Mouse (Mus musculus) kidney, embryonic 14.5 days (tissue): Measurements from ENCODE around the gene Rcan2. TPM values are rescaled to one million over a fixed set of nuclear protein-coding genes. Genes with fewer than 3 reads are reported as not detected.

Experiments used
- ATAC-seq: fragments of 200-750 bp; cut with Nextera tagmentation; 2 replicates; pipeline ENCODE4 v1.8.0; 2017; ENCODE audit warnings: moderate number of reproducible peaks, mild to moderate bottlenecking, moderate TSS enrichment, moderate library complexity; ENCODE audit not compliant: low FRiP score, low TSS enrichment
- H3K27ac ChIP-seq: fragments of 300-500 bp; sonication (generic); 2 replicates; pipeline ENCODE4 v1.5.1; 2014; ENCODE audit warnings: low read depth, mild to moderate bottlenecking, low read length, moderate library complexity, mixed read lengths
- H3K27me3 ChIP-seq: fragments of 300-500 bp; sonication (generic); 2 replicates; pipeline ENCODE4 v1.6.1; 2014; ENCODE audit warnings: mild to moderate bottlenecking, low read length; ENCODE audit not compliant: control insufficient read depth, insufficient read depth
- H3K36me3 ChIP-seq: fragments of 300-500 bp; sonication (generic); 2 replicates; pipeline ENCODE4 v1.6.1; 2014; ENCODE audit warnings: low read length, mixed read lengths; ENCODE audit not compliant: control insufficient read depth, insufficient read depth
- H3K4me1 ChIP-seq: fragments of 300-500 bp; sonication (generic); 2 replicates; pipeline ENCODE4 v1.6.1; 2014; ENCODE audit warnings: low read length, mixed read lengths; ENCODE audit not compliant: control insufficient read depth, insufficient read depth
- H3K4me2 ChIP-seq: fragments of 300-500 bp; sonication (generic); replicated peaks from 2 replicates; pipeline ENCODE4 v1.6.1; 2014; ENCODE audit warnings: low read depth, mild to moderate bottlenecking, low read length
- H3K4me3 ChIP-seq: fragments of 300-500 bp; sonication (generic); 2 replicates; pipeline ENCODE4 v1.5.1; 2014; ENCODE audit warnings: mild to moderate bottlenecking, low read length
- H3K9ac ChIP-seq: fragments of 300-500 bp; sonication (generic); 2 replicates; pipeline ENCODE4 v1.6.1; 2014; ENCODE audit warnings: low read depth, mild to moderate bottlenecking, low read length, moderate library complexity
- H3K9me3 ChIP-seq: fragments of 300-500 bp; sonication (generic); 2 replicates; pipeline ENCODE4 v1.6.1; 2016; ENCODE audit warnings: low read length; ENCODE audit not compliant: control insufficient read depth
- whole genome bisulfite sequencing: fragments of 180-500 bp; shearing (Covaris S2); extraction: QIAGEN DNeasy Blood & Tissue Kit; methylation state at CpG from one replicate; pipeline ENCODE4 v1.1.7; 2014; 5-methylcytosine and 5-hydroxymethylcytosine counted together
- polyA plus RNA-seq: library from polyadenylated mRNA; unstranded; fragments of >200 nt; fragmentation: Nextera tagmentation; extraction: Ambion mirVana; gene quantifications from 2 replicates; pipeline ENCODE4 v1.2.1, GENCODE M21; 2014

Gene Rcan2
- polyA plus RNA-seq, 1 experiment from 2014 or later, result 3.0 TPM

DNA sequence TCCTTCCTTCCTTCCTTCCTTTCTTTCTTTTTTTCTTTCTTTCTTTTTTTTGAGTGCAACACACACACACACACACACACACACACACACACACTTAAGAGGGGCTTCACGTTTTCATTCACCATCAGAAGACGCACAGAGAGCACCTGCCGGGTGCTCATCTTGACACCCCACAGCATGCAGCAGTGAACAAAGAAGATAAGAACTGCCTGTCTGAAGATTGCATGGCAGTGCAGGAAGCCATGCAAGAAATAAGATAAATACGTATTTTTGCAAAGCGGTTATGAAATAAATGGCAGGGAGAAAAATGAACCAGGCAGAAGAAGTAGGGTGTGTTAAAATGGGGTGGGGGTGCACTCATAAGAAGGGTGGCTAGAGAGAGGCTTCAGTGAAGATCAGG lies 116.0 kb downstream of the Rcan2 start:
- H3K27me3 ChIP-seq, result no peaks in the 10 kb centered on the region
- H3K27ac ChIP-seq, result no peak overlapping the region
- no peak overlapping the region for H3K9ac ChIP-seq
- H3K4me2 ChIP-seq, result no peak overlapping the region
- WGBS, result 83% methylated on average over 5 of the region's 5 CpGs
- no peak overlapping the region for H3K4me3 ChIP-seq
- no peaks in the 10 kb centered on the region for H3K9me3 ChIP-seq
- H3K36me3 ChIP-seq, result no peaks in the 10 kb centered on the region
- no peaks in the 10 kb centered on the region for H3K4me1 ChIP-seq
- ATAC-seq, result no peak

DNA sequence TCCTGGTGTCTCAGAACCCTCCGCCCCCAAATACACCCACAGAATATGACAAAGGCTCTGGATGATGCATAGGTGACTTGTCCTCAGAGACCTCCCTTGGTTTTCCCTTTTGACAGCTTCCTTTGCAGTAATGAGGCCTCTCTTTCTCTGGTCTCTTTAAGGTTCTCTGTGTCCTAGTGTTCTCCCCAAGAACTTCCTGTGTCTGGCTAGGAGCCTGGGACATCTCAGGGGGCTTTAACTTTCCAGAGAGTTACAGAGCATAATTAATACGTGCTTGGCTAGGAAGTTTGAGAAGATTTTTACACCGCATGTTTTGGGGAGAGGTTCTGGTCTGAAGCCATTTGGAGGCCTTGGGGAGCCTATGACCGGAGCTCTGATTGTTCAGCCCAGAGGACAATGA lies 128.7 kb downstream of the Rcan2 start:
- H3K27me3 ChIP-seq, result no peaks in the 10 kb centered on the region
- WGBS, result 87% methylated on average over 4 of the region's 4 CpGs
- H3K4me2 ChIP-seq, result no peak overlapping the region
- H3K9me3 ChIP-seq, result 0 out of 2 replicates have a peak, but pooled peaks cover 2% of the 10 kb centered on the region
- no peak overlapping the region for H3K9ac ChIP-seq
- no peak overlapping the region for H3K4me3 ChIP-seq
- H3K36me3 ChIP-seq, result no peaks in the 10 kb centered on the region
- ATAC-seq, result no peak
- no peak overlapping the region for H3K27ac ChIP-seq
- no peaks in the 10 kb centered on the region for H3K4me1 ChIP-seq

DNA sequence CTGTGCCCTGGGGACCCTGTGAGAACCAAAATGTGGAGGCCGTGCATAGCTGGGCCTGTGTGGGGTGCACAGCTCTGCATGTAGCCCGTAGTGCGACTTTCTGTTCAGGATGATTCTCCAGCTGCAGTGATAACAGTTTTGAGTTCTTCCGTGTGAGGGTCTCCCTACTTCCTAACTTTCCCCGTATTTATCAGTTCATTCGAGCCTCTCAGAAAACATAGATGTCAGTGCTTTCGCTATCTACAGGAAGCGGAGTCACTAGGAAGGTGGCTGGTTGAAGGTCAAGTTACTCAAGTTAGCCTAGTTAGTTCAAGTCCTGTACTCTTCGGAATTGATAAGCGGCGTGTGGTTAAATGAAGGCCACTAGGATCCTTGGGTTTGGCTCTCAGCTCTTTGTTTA lies 130.6 kb downstream of the Rcan2 start:
- no peak overlapping the region for H3K4me3 ChIP-seq
- 95% methylated on average over 11 of the region's 11 CpGs for WGBS
- no peaks in the 10 kb centered on the region for H3K27me3 ChIP-seq
- 0 out of 2 replicates have a peak, but pooled peaks cover 2% of the 10 kb centered on the region for H3K9me3 ChIP-seq
- no peaks in the 10 kb centered on the region for H3K4me1 ChIP-seq
- no peak overlapping the region for H3K9ac ChIP-seq
- no peaks in the 10 kb centered on the region for H3K36me3 ChIP-seq
- H3K27ac ChIP-seq, result no peak overlapping the region
- no peak overlapping the region for H3K4me2 ChIP-seq
- no peak for ATAC-seq

DNA sequence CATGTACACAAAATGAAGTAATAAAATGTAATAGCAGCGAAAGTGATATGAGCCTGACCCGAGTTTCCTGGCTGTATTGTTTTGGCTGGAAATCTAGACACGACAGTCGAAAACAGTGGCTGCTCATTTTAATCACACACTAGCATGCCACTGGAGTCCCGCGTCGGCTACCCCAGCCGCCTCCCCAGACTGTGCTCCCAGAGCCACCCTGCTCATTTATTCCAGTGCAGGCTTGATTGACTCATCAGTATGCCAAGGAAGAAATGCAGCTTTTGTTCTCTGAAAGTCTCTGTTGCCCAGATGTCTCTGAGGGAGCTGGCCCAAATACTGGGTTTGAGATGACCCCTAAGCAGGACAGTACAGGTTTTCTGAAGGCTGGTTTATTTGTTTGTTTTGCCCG lies 132.9 kb downstream of the Rcan2 start:
- no peak for ATAC-seq
- no peak overlapping the region for H3K27ac ChIP-seq
- 74% methylated on average over 9 of the region's 9 CpGs for WGBS

DNA sequence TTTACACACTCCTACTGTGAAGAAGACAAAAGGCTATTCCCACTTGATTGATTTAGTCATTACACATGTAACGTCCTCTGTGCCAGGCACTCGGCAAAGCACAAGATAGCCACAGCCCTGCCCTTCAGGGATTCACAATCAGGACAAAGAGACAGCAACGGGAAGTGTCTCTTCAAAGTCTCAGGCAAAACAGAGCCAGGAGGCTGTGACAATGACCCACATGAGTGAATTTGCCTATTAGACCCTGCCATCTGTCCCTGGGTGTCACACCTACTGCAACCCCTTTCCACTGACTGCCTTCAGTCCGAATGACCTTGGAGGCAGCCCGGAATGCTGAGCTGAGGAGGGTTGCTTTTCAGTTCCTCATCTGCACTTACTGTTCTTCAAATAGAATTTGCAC lies 151.1 kb downstream of the Rcan2 start:
- Histone ChIP-seq H3K9ac (no peak overlapping the region), H3K4me1 (no peaks in the 10 kb centered on the region), H3K4me2 (no peak overlapping the region), H3K27me3 (no peaks in the 10 kb centered on the region), H3K9me3 (no peaks in the 10 kb centered on the region), H3K36me3 (no peaks in the 10 kb centered on the region), H3K27ac (no peak overlapping the region), H3K4me3 (no peak overlapping the region)
- no peak for ATAC-seq
- 9% methylated on average over 5 of the region's 5 CpGs for WGBS

More for the DNA sequence above, 132.9 kb downstream of the Rcan2 start:
- H3K36me3 ChIP-seq, result no peaks in the 10 kb centered on the region
- no peak overlapping the region for H3K9ac ChIP-seq
- H3K4me1 ChIP-seq, result no peaks in the 10 kb centered on the region
- 0 out of 2 replicates have a peak, but pooled peaks cover 2% of the 10 kb centered on the region for H3K9me3 ChIP-seq
- H3K4me3 ChIP-seq, result no peak overlapping the region
- no peak overlapping the region for H3K4me2 ChIP-seq
- no peaks in the 10 kb centered on the region for H3K27me3 ChIP-seq

DNA sequence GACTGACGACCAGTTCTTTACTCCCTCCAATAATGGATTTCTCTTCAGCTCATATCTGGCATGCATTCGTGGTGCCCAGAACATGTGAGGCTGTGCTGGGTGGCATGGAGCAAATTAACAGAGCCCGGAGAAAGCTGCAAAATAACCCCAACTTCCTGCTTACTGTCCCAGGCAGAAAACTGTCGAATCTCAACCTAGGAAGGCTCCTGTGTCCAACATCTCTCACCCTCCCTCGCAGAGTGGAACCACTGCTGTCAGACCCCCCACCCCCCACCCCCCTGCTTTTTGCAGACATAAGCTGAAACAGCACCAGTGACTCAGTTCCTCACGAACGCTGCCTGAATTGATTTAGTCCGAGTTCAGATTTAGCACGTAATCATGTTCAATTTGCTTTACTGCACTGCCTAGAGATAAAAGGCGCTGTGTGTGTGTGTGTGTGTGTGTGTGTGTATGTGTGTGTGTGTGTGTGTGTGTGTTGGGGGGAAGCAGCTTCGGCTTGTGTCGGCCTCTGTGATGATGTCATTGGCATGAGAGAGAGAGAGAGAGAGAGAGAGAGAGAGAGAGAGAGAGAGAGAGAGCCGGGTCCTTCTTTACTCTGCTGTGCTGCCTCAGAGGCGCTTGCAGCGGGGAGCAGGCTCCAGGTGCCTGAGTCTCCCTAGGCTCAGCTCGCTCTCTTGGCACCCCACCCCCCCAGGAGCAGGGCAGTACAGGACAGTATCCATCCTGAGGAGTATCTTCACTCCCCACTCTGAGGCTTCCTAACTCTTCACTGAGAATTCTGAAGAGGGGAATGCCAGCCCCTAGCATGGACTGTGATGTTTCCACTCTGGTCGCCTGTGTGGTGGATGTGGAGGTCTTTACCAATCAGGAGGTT lies 151.7 kb downstream of the Rcan2 start:
- 46% methylated on average over 17 of the region's 17 CpGs for WGBS
- Histone ChIP-seq H3K4me3 (no peak overlapping the region), H3K4me1 (no peaks in the 10 kb centered on the region), H3K4me2 (no peak overlapping the region; the same call in 1 of the 2 replicates), H3K27me3 (no peaks in the 10 kb centered on the region), H3K36me3 (no peaks in the 10 kb centered on the region), H3K9ac (no peak overlapping the region), H3K27ac (no peak overlapping the region), H3K9me3 (no peaks in the 10 kb centered on the region)
- peak; percentile 72 for ATAC-seq

DNA sequence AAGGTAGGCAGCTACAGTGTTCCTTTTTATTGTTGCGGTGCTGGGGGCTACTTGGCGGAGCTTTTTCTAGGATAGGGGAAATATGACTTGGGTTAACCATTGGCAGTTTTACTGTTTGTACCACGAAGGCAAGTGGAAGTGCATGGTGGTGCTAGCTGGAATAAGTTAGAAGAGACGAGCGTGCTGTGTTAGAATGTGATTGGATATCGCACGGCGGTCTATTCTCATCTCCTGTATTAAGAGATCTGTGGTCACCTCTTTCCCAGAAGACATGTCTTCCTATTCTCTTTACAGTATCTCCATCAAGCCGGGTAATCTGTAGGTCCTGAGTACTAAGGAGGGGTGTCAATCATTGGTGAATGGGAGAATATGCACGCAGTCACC lies 152.4 kb downstream of the Rcan2 start:
- H3K4me2 ChIP-seq, result no peak overlapping the region; the same call in 1 of the 2 replicates

DNA sequence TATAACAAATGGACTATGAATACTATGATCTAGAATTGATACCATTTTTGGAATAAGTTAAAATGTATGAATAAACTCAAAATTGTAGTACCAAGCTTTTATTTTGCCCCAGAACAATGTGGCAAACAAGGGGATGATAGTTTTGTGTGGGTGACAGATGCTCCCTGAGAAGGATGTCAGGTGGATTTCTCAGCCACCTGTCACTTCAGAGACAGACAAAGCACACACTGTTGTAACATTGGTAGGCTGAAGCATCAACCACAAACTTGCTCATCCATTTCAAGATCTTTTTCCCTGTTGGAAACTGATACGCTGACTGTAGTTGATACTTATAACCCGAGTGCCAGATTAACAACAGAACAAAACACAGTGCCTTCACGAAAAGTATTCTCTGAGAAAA lies 158.6 kb downstream of the Rcan2 start:
- ATAC-seq, result no peak

More for the DNA sequence above, 152.4 kb downstream of the Rcan2 start:
- ATAC-seq, result no peak
- WGBS, result 83% methylated on average over 10 of the region's 10 CpGs
- H3K9me3 ChIP-seq, result no peaks in the 10 kb centered on the region
- no peak overlapping the region for H3K27ac ChIP-seq
- no peaks in the 10 kb centered on the region for H3K4me1 ChIP-seq
- no peaks in the 10 kb centered on the region for H3K36me3 ChIP-seq
- no peaks in the 10 kb centered on the region for H3K27me3 ChIP-seq
- no peak overlapping the region for H3K4me3 ChIP-seq
- no peak overlapping the region for H3K9ac ChIP-seq

DNA sequence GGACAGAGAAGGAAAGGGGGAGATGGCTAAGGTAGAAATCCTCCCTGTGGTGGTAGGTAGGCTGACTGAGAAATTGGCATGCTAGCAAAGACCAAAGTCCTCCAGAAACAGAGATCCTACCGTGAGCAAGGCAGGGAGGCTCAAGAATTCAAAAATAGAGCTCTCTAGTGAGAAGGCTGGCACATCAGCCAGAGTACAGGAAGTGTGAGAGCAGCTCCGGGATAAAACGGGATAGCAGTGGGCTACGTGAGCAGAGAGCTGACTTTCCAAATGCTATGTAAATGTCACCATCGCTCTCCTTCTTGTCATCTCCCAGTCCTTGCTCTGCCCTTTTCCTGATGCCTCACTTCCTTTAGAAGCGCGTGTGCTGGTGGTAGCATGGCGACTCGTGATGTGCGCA lies 168.8 kb downstream of the Rcan2 start:
- Histone ChIP-seq H3K9me3 (no peaks in the 10 kb centered on the region), H3K36me3 (no peaks in the 10 kb centered on the region), H3K4me1 (no peaks in the 10 kb centered on the region), H3K27me3 (no peaks in the 10 kb centered on the region), H3K4me3 (no peak overlapping the region), H3K9ac (no peak overlapping the region), H3K27ac (no peak overlapping the region), H3K4me2 (no peak overlapping the region)
- 90% methylated on average over 10 of the region's 10 CpGs for WGBS
- ATAC-seq, result no peak

More for the DNA sequence above, 158.6 kb downstream of the Rcan2 start:
- H3K36me3 ChIP-seq, result no peaks in the 10 kb centered on the region
- 67% methylated on average over 3 of the region's 3 CpGs for WGBS
- no peaks in the 10 kb centered on the region for H3K27me3 ChIP-seq
- H3K4me1 ChIP-seq, result no peaks in the 10 kb centered on the region
- no peaks in the 10 kb centered on the region for H3K9me3 ChIP-seq
- H3K4me2 ChIP-seq, result no peak overlapping the region
- H3K4me3 ChIP-seq, result no peak overlapping the region
- no peak overlapping the region for H3K9ac ChIP-seq
- no peak overlapping the region for H3K27ac ChIP-seq
